In the genomic region with DNA sequence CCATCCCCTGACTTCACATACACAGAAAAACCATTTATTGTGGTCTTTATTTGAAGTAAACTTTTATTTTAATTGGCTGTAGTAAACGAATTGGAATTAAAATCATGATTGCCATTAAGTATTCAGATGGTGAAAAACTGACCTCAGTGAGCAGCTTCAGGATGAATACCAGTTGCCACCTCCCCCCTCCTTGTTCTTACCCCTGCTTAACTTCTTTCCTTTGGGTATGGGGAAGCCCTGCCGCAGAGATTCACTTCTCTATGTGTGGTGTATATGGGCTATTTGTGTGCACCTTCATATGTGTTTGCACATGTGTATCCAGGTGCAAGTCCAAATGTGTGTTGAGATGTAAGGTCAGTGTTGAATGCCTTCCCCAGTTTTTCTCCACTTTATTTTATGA, we compare ENCODE assay signal across 24 mouse cellular contexts.
DNase-seq lines count a peak whose midpoint lies in the region; ATAC-seq and TF ChIP-seq lines count a peak whose summit lies in the region.
"Had no signal": no experiment of that assay in that cellular context is flagged by ENCODE, and none has a peak within 500 bp of the region (broad histone marks: within the 10 kb centered on the region; RNA-seq: fewer than 3 reads in every experiment).

No protein-coding gene starts in this region.

- H3K4me2 ChIP-seq in forebrain, embryonic 11.5 days (ENCODE audit: low read depth, low read length, severe bottlenecking) = no peak overlapping the region
- H3K4me2 ChIP-seq in forebrain, embryonic 16.5 days (ENCODE audit: low read length) = no peak overlapping the region
- no peak overlapping the region for H3K4me2 ChIP-seq in forebrain, embryonic 12.5 days
- no peak overlapping the region for H3K4me2 ChIP-seq in forebrain, embryonic 15.5 days (replicated peaks)
- H3K4me2 ChIP-seq in forebrain, embryonic 14.5 days (ENCODE audit: low read length) = no peak overlapping the region

- H3K27me3 ChIP-seq in forebrain, embryonic 11.5 days (ENCODE audit: control insufficient read depth, insufficient read depth, low read length) = no peaks in the 10 kb centered on the region
- H3K27me3 ChIP-seq in forebrain, embryonic 16.5 days (replicated peaks; ENCODE audit: control insufficient read depth, insufficient read depth, low read length) = no peaks in the 10 kb centered on the region
- no peaks in the 10 kb centered on the region for H3K27me3 ChIP-seq in forebrain, embryonic 12.5 days
- H3K27me3 ChIP-seq in forebrain, embryonic 15.5 days = no peaks in the 10 kb centered on the region
- no peaks in the 10 kb centered on the region for H3K27me3 ChIP-seq in forebrain, embryonic 14.5 days (replicated peaks; ENCODE audit: control insufficient read depth, insufficient read depth, low read length)
- no peaks in the 10 kb centered on the region for H3K27me3 ChIP-seq in forebrain, embryonic 10.5 days (ENCODE audit: poor library complexity, severe bottlenecking)
- H3K27me3 ChIP-seq: CH12.LX had no signal

- H3K4me3 ChIP-seq in forebrain, embryonic 11.5 days (ENCODE audit: low read depth, low read length) = no peak overlapping the region
- no peak overlapping the region for H3K4me3 ChIP-seq in forebrain, embryonic 16.5 days (replicated peaks; ENCODE audit: low read length)
- no peak overlapping the region for H3K4me3 ChIP-seq in forebrain, embryonic 12.5 days (replicated peaks)
- H3K4me3 ChIP-seq in forebrain, embryonic 15.5 days = no peak overlapping the region
- no peak overlapping the region for H3K4me3 ChIP-seq in forebrain, embryonic 14.5 days (ENCODE audit: low read depth, low read length)
- H3K4me3 ChIP-seq in forebrain, embryonic 10.5 days = no peak overlapping the region

- no peaks in the 10 kb centered on the region for H3K36me3 ChIP-seq in forebrain, embryonic 11.5 days (ENCODE audit: control insufficient read depth, insufficient read depth, low read length)
- H3K36me3 ChIP-seq in forebrain, embryonic 16.5 days (ENCODE audit: control insufficient read depth, insufficient read depth) = no peaks in the 10 kb centered on the region
- H3K36me3 ChIP-seq in forebrain, embryonic 12.5 days (replicated peaks) = no peaks in the 10 kb centered on the region
- H3K36me3 ChIP-seq in forebrain, embryonic 15.5 days = no peaks in the 10 kb centered on the region
- no peaks in the 10 kb centered on the region for H3K36me3 ChIP-seq in forebrain, embryonic 14.5 days (ENCODE audit: control insufficient read depth, insufficient read depth, low read length)
- H3K36me3 ChIP-seq in forebrain, embryonic 10.5 days (replicated peaks) = no peaks in the 10 kb centered on the region
- H3K36me3 ChIP-seq: G1E had no signal

- no peak overlapping the region for H3K27ac ChIP-seq in forebrain, embryonic 11.5 days (ENCODE audit: low read depth, low read length)
- H3K27ac ChIP-seq in forebrain, embryonic 16.5 days (ENCODE audit: low read length) = no peak overlapping the region
- H3K27ac ChIP-seq in forebrain, embryonic 12.5 days = no peak overlapping the region
- H3K27ac ChIP-seq in forebrain, embryonic 15.5 days (replicated peaks) = no peak overlapping the region
- no peak overlapping the region for H3K27ac ChIP-seq in forebrain, embryonic 14.5 days (ENCODE audit: low read depth, low read length)
- no peak overlapping the region for H3K27ac ChIP-seq in forebrain, embryonic 10.5 days

- TF ChIP-seq POLR2A in brain, embryonic 14.5 days (IDR thresholded peaks at IDR 0.05; ENCODE audit: borderline replicate concordance, extremely low read depth, insufficient read depth, insufficient read length, poor library complexity, severe bottlenecking) = no peak

- 46% methylated on average over 2 of the region's 2 CpGs for WGBS in forebrain, embryonic 11.5 days
- 22% methylated on average over 2 of the region's 2 CpGs for WGBS in forebrain, embryonic 16.5 days
- 56% methylated on average over 2 of the region's 2 CpGs for WGBS in forebrain, embryonic 12.5 days
- 27% methylated on average over 2 of the region's 2 CpGs for WGBS in forebrain, embryonic 15.5 days
- WGBS in forebrain, embryonic 14.5 days = 29% methylated on average over 2 of the region's 2 CpGs
- 67% methylated on average over 2 of the region's 2 CpGs for WGBS in forebrain, embryonic 10.5 days

- peak; percentile 67; the same call in 1 of the 2 replicates for ATAC-seq in forebrain, embryonic 11.5 days (replicated peaks; ENCODE audit: low FRiP score)
- no peak for ATAC-seq in forebrain, embryonic 16.5 days
- peak; percentile 60; the same call in 1 of the 2 replicates for ATAC-seq in forebrain, embryonic 12.5 days (ENCODE audit: low FRiP score)
- no peak for ATAC-seq in forebrain, embryonic 15.5 days (replicated peaks)
- ATAC-seq in forebrain, embryonic 14.5 days = 0 out of 2 replicates have a peak, but pooled peaks have one; percentile 26
- ATAC-seq: activated CD4-positive, CD25-positive, alpha-beta regulatory T cell, adult 4 months; CD4-positive, CD25-positive, alpha-beta regulatory T cell, adult 4 months; Patski had no signal

- no peaks in the 10 kb centered on the region for H3K4me1 ChIP-seq in forebrain, embryonic 11.5 days (replicated peaks; ENCODE audit: control insufficient read depth, insufficient read depth, low read length)
- H3K4me1 ChIP-seq in forebrain, embryonic 16.5 days (replicated peaks; ENCODE audit: control insufficient read depth, insufficient read depth, low read length) = no peaks in the 10 kb centered on the region
- peaks cover 5% of the 10 kb centered on the region; the same call in 1 of the 2 replicates for H3K4me1 ChIP-seq in forebrain, embryonic 12.5 days
- peaks cover 5% of the 10 kb centered on the region; the same call in 1 of the 2 replicates for H3K4me1 ChIP-seq in forebrain, embryonic 15.5 days
- no peaks in the 10 kb centered on the region; the same call in 1 of the 2 replicates for H3K4me1 ChIP-seq in forebrain, embryonic 14.5 days (ENCODE audit: control insufficient read depth, insufficient read depth, low read length)
- peaks cover 15% of the 10 kb centered on the region for H3K4me1 ChIP-seq in forebrain, embryonic 10.5 days

- DNase-seq in forebrain, embryonic 11.5 days (ENCODE audit: low spot score) = no peak
- no peak for DNase-seq in forebrain, embryonic 14.5 days (ENCODE audit: low spot score)
- DNase-seq in forebrain, embryonic 10.5 days (ENCODE audit: extremely low spot score, low spot score) = no peak
- DNase-seq in brain, embryonic 14.5 days (ENCODE audit: low read depth) = peak; percentile 23
- DNase-seq in MN1 (ENCODE audit: low spot score) = no peak
- DNase-seq: adrenal gland, adult 2 months; adrenal gland, adult 8-10 months; adrenal gland, postnatal 10 days; adrenal gland, postnatal 14 days; adrenal gland, postnatal 25 days; adrenal gland, postnatal 36 days; B cell, adult 2 months; cerebellum, adult 11 months; cerebellum, adult 11-12 months; cerebellum, adult 18-20 months; cerebellum, adult 2 months had no signal

- H3K9me3 ChIP-seq in forebrain, embryonic 11.5 days (ENCODE audit: control insufficient read depth, low read length) = no peaks in the 10 kb centered on the region
- no peaks in the 10 kb centered on the region for H3K9me3 ChIP-seq in forebrain, embryonic 16.5 days (ENCODE audit: control insufficient read depth, low read length)
- no peaks in the 10 kb centered on the region for H3K9me3 ChIP-seq in forebrain, embryonic 12.5 days
- no peaks in the 10 kb centered on the region for H3K9me3 ChIP-seq in forebrain, embryonic 15.5 days
- no peaks in the 10 kb centered on the region for H3K9me3 ChIP-seq in forebrain, embryonic 14.5 days (replicated peaks; ENCODE audit: control insufficient read depth, low read length)
- H3K9me3 ChIP-seq in forebrain, embryonic 10.5 days = no peaks in the 10 kb centered on the region
- H3K9me3 ChIP-seq: G1E had no signal

- no peak for TF ChIP-seq CTCF in brain, embryonic 14.5 days (IDR thresholded peaks at IDR 0.05; ENCODE audit: borderline replicate concordance, extremely low read depth, insufficient read depth, insufficient read length)

- no peak overlapping the region for H3K9ac ChIP-seq in forebrain, embryonic 11.5 days (ENCODE audit: low read length)
- no peak overlapping the region for H3K9ac ChIP-seq in forebrain, embryonic 16.5 days (replicated peaks; ENCODE audit: low read depth, low read length)
- H3K9ac ChIP-seq in forebrain, embryonic 12.5 days = no peak overlapping the region
- no peak overlapping the region for H3K9ac ChIP-seq in forebrain, embryonic 15.5 days (replicated peaks)
- H3K9ac ChIP-seq in forebrain, embryonic 14.5 days (ENCODE audit: low read length) = no peak overlapping the region

Comparison
In these comparisons a context has a peak if more than half of its experiments do, and no peak if none do; other contexts are left out.
1. ATAC-seq: peak in forebrain, embryonic 11.5 days (single experiment), forebrain, embryonic 12.5 days (single experiment) and forebrain, embryonic 14.5 days (single experiment); none in forebrain, embryonic 16.5 days (single experiment) and forebrain, embryonic 15.5 days (single experiment).